Mouse (Mus musculus) heart, postnatal 36 days (tissue): ENCODE data around the gene Tpm3-rs7. TPM values are rescaled to one million over a fixed set of nuclear protein-coding genes. Genes with fewer than 3 reads are reported as not detected.
"Not testable (repeated sequence)": the region's sequence is repeated elsewhere in the genome, so short reads cannot be mapped to it uniquely, and the experiment has no call there.

ENCODE experiments used
- DNase-seq, 2 experiments: peaks; one replicate each; pipeline ENCODE4 v3.0.0; 2021 to 2022
- intact Hi-C: fragments of 180-260 bp; cut with DNase I; formaldehyde crosslinking; loops from one replicate; pipeline ENCODE4 v1.15.1; 2025
- total RNA-seq, 2 experiments: library from RNA; stranded (reverse); gene quantifications; 2 replicates each; pipeline ENCODE4 v1.2.3; 2021

The Tpm3-rs7 gene
- total RNA-seq, result 10 to 100 TPM; 11.6 to 13.1 TPM

DNA sequence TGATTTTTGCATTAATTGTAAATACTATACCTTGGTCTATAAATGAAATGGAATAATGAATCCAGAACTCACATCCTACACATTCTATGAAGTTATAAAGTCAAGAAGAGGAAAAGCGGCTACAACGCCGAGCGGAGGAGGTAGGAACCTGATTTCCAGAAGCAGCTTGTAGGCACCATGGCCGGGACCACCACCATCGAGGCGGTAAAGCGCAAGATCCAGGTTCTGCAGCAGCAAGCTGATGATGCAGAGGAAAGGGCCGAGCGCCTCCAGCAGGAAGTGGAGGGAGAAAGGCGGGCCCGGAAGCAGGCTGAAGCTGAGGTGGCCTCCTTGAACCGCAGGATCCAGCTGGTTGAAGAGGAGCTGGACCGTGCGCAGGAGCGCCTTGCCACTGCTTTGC, at the start of gene Tpm3-rs7:
Gene Tpm3-rs7, plus strand, starts transcription at position 110 of the 400 bp plus-strand sequence.
- DNase-seq, intact Hi-C loops: not testable (repeated sequence)

DNA sequence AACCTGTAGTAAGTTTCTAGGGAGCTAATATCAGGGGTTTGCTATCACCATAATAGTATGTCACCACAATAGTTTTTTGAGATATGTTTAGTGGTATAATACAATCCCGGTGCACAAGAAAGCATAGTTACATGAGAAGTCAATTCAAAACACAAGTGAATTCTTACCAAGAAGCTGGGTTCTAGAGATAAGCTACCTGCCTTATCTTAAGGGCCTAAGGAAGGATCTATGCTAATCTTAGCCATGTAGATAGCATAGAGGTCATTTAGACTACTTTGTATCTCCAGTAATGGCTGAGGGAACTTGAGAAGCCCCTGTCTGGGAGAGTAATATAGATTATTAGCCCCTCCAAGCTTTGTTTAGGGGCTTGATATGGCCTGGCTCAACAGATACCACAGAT, 2.6 kb downstream of the Tpm3-rs7 start:
- no peak for DNase-seq
- intact Hi-C loops, result no loop called here

DNA sequence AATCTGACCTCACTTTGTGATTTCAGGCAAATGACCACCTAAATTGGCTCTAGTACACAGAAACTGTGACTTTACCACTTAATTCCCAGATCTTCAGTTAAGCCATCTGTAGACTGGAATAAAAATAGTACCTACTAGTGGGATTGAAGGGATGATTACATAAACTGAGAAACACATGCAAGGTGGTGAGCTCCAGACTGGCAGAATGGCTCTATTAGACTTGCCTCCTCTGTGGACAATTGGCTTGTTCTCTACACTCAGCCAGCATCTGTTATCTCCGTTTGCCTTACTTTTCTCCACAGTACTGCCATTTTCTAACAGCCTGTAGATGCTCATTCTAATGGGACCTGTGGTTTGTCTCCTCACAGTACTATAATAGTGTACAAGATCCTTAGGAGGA, 49.0 kb downstream of the Tpm3-rs7 start:
- DNase-seq, result no peak
- intact Hi-C loops, result no loop called here
